Mouse (Mus musculus) lung, embryonic 16.5 days (tissue): ENCODE results near the gene Itsn1. TPM values are rescaled to one million over a fixed set of nuclear protein-coding genes. Genes with fewer than 3 reads are reported as not detected.

Source experiments
- ATAC-seq: fragments of 200-750 bp; cut with Nextera tagmentation; 2 replicates; pipeline ENCODE4 v1.8.0; 2017; ENCODE audit warnings: low read depth, mild to moderate bottlenecking, moderate library complexity
- H3K27ac ChIP-seq: fragments of 300-500 bp; sonication (generic); 2 replicates; pipeline ENCODE4 v1.5.1; 2014; ENCODE audit warnings: mild to moderate bottlenecking, control low read depth, low read length
- H3K27me3 ChIP-seq: fragments of 300-500 bp; sonication (generic); 2 replicates; pipeline ENCODE4 v1.6.1; 2014; ENCODE audit warnings: low read depth, low read length, mixed read lengths; ENCODE audit not compliant: control insufficient read depth, insufficient read depth
- H3K36me3 ChIP-seq: fragments of 300-500 bp; sonication (generic); 2 replicates; pipeline ENCODE4 v1.6.1; 2014; ENCODE audit warnings: low read length; ENCODE audit not compliant: control insufficient read depth, insufficient read depth
- H3K4me1 ChIP-seq: fragments of 300-500 bp; sonication (generic); replicated peaks from 2 replicates; pipeline ENCODE4 v1.6.1; 2014; ENCODE audit warnings: low read length, mixed read lengths; ENCODE audit not compliant: control insufficient read depth, insufficient read depth
- H3K4me2 ChIP-seq: fragments of 300-500 bp; sonication (generic); 2 replicates; pipeline ENCODE4 v1.6.1; 2014; ENCODE audit warnings: low read depth, low read length, control low read depth
- H3K4me3 ChIP-seq: fragments of 300-500 bp; sonication (generic); 2 replicates; pipeline ENCODE4 v1.5.1; 2014; ENCODE audit warnings: mild to moderate bottlenecking, low read length, control low read depth
- H3K9ac ChIP-seq: fragments of 300-500 bp; sonication (generic); 2 replicates; pipeline ENCODE4 v1.6.1; 2014; ENCODE audit warnings: low read length, control low read depth
- H3K9me3 ChIP-seq: fragments of 300-500 bp; sonication (generic); 2 replicates; pipeline ENCODE4 v1.6.1; 2016; ENCODE audit warnings: low read length; ENCODE audit not compliant: control insufficient read depth
- WGBS: fragments of 180-500 bp; shearing (Covaris S2); extraction: QIAGEN DNeasy Blood & Tissue Kit; methylation state at CpG from one replicate; pipeline ENCODE4 v1.1.7; 2014; 5-methylcytosine and 5-hydroxymethylcytosine counted together
- polyA plus RNA-seq: library from polyadenylated mRNA; unstranded; fragments of >200 nt; fragmentation: Nextera tagmentation; extraction: Ambion mirVana; gene quantifications from 2 replicates; pipeline ENCODE4 v1.2.1, GENCODE M21; 2015

Itsn1 gene
- polyA plus RNA-seq, 1 experiment from 2014 or later: 17.8 TPM

GRCm38 (mm10) chr16:91861784-91862371 is 132.8 kb downstream of the Itsn1 start:
- no peaks in the 10 kb centered on the region for H3K9me3 ChIP-seq
- peak overlapping the region; percentile 56 for H3K27ac ChIP-seq
- no peak overlapping the region for H3K4me2 ChIP-seq
- 54% methylated on average over 6 of the region's 6 CpGs for WGBS
- no peak overlapping the region for H3K9ac ChIP-seq
- peak; percentile 32; the same call in 1 of the 2 replicates for ATAC-seq
- H3K4me1 ChIP-seq: peaks cover 22% of the 10 kb centered on the region
- H3K27me3 ChIP-seq: no peaks in the 10 kb centered on the region
- no peak overlapping the region for H3K4me3 ChIP-seq
- H3K36me3 ChIP-seq: peaks cover 7% of the 10 kb centered on the region; the same call in 1 of the 2 replicates

GRCm38 (mm10) chr16:91862836-91863235 is 133.8 kb downstream of the Itsn1 start:
- Histone ChIP-seq H3K4me3 (no peak overlapping the region), H3K27ac (no peak overlapping the region), H3K36me3 (peaks cover 7% of the 10 kb centered on the region; the same call in 1 of the 2 replicates), H3K27me3 (no peaks in the 10 kb centered on the region), H3K9ac (no peak overlapping the region), H3K4me2 (no peak overlapping the region), H3K4me1 (peaks cover 22% of the 10 kb centered on the region), H3K9me3 (no peaks in the 10 kb centered on the region)
- no peak for ATAC-seq
- WGBS: 68% methylated on average over 7 of the region's 7 CpGs

GRCm38 (mm10) chr16:91864646-91865332 is 135.7 kb downstream of the Itsn1 start:
- peak; percentile 41 for ATAC-seq
- no peak overlapping the region for H3K4me2 ChIP-seq
- H3K27me3 ChIP-seq: no peaks in the 10 kb centered on the region
- H3K9ac ChIP-seq: no peak overlapping the region
- H3K27ac ChIP-seq: peak overlapping the region; percentile 36
- peaks cover 22% of the 10 kb centered on the region for H3K4me1 ChIP-seq
- H3K4me3 ChIP-seq: no peak overlapping the region
- no peaks in the 10 kb centered on the region for H3K9me3 ChIP-seq
- H3K36me3 ChIP-seq: peaks cover 7% of the 10 kb centered on the region; the same call in 1 of the 2 replicates
- 70% methylated on average over 10 of the region's 10 CpGs for WGBS

GRCm38 (mm10) chr16:91865570-91866257 is 136.6 kb downstream of the Itsn1 start:
- Histone ChIP-seq H3K27me3 (no peaks in the 10 kb centered on the region), H3K27ac (no peak overlapping the region), H3K36me3 (peaks cover 10% of the 10 kb centered on the region), H3K4me1 (peaks cover 17% of the 10 kb centered on the region), H3K9me3 (no peaks in the 10 kb centered on the region), H3K4me3 (no peak overlapping the region), H3K4me2 (no peak overlapping the region), H3K9ac (no peak overlapping the region)
- ATAC-seq: 0 out of 2 replicates have a peak, but pooled peaks have one; percentile 11
- WGBS: 62% methylated on average over 7 of the region's 7 CpGs

DNA sequence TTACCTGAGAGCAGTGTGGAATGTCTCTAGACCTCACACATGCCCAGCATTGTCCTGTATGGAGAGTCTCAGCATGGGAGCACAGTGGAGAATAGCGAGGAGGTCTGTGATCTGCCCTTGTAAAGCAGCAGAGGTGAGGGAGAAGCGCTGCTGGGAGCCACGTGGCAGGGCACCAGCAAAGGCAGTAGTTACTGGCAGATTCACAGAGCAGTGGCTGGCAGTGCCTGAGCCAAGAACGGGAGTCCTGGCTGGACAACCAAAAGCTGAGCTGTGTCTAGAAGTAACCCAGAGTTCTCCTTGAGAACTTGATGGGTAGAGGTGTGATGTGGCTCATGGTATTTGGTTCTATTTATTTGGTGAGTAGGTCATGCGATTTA is 137.2 kb downstream of the Itsn1 start:
- peaks cover 14% of the 10 kb centered on the region for H3K4me1 ChIP-seq
- no peak overlapping the region for H3K27ac ChIP-seq

DNA sequence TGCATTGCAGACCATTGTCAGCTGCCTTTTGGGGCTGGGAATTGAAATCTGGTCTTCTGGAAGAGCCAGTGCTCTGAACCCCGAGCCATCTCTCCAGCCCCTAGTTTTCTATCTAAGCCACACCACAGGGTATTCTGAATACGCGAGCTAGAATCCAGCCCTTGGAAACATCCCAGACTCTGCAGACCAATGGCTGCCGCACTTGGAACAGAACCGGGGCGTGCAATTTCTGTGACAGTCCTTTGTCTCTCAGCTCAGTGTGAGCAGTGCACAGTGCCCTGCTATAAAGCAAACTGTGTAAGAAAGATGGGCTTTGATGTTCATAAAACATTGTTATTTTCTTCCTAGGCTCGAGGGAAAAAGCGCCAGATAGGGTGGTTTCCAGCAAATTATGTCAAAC is 138.6 kb downstream of the Itsn1 start:
- 89% methylated on average over 8 of the region's 8 CpGs for WGBS
- peaks cover 10% of the 10 kb centered on the region for H3K36me3 ChIP-seq
- H3K27ac ChIP-seq: no peak overlapping the region
- no peaks in the 10 kb centered on the region for H3K9me3 ChIP-seq
- no peaks in the 10 kb centered on the region for H3K27me3 ChIP-seq
- H3K4me2 ChIP-seq: no peak overlapping the region
- no peak overlapping the region for H3K9ac ChIP-seq
- H3K4me1 ChIP-seq: peaks cover 5% of the 10 kb centered on the region
- no peak for ATAC-seq
- H3K4me3 ChIP-seq: no peak overlapping the region

More for the DNA sequence above, 137.2 kb downstream of the Itsn1 start:
- Histone ChIP-seq H3K27me3 (no peaks in the 10 kb centered on the region), H3K9me3 (no peaks in the 10 kb centered on the region), H3K36me3 (peaks cover 10% of the 10 kb centered on the region), H3K4me2 (no peak overlapping the region), H3K4me3 (no peak overlapping the region), H3K9ac (no peak overlapping the region)
- WGBS: 83% methylated on average over 5 of the region's 5 CpGs
- ATAC-seq: no peak

- Histone ChIP-seq H3K27me3 (no peaks in the 10 kb centered on the region), H3K4me2 (no peak overlapping the region), H3K4me1 (peaks cover 5% of the 10 kb centered on the region), H3K36me3 (peaks cover 5% of the 10 kb centered on the region), H3K27ac (no peak overlapping the region), H3K4me3 (no peak overlapping the region), H3K9ac (no peak overlapping the region), H3K9me3 (no peaks in the 10 kb centered on the region)
- WGBS: 81% methylated on average over 28 of the region's 28 CpGs
- no peak for ATAC-seq
Observed at GRCm38 (mm10) chr16:91868943-91869911, 140.1 kb downstream of the Itsn1 start.

DNA sequence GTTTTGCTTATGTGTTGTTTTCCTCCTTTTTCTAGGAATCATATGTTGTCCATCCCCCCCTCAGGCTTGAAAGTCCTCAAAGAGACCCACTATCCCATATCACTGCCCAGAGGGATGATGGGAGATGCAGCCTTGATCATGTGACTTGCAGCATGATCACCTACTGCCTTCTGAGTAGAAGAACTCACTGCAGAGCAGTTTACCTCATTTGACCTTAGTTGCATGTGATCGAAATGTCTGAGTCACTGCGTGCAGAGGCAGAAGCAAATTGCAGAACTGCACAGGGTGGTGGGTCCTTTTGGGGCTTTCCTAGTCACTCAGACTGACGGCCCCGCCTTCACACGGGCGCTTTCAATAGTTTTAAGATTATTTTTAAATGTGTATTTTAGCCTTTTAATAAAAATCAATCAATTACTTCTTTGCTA is 141.1 kb downstream of the Itsn1 start:
- no peak overlapping the region for H3K4me2 ChIP-seq
- no peak for ATAC-seq
- H3K9ac ChIP-seq: no peak overlapping the region
- H3K27me3 ChIP-seq: no peaks in the 10 kb centered on the region
- peaks cover 5% of the 10 kb centered on the region for H3K36me3 ChIP-seq
- H3K4me1 ChIP-seq: no peaks in the 10 kb centered on the region; the same call in 1 of the 2 replicates
- H3K27ac ChIP-seq: no peak overlapping the region
- H3K4me3 ChIP-seq: no peak overlapping the region
- WGBS: 93% methylated on average over 6 of the region's 6 CpGs
- no peaks in the 10 kb centered on the region for H3K9me3 ChIP-seq
